Comparison of ENCODE assay signal across 24 mouse cellular contexts in the genomic region with DNA sequence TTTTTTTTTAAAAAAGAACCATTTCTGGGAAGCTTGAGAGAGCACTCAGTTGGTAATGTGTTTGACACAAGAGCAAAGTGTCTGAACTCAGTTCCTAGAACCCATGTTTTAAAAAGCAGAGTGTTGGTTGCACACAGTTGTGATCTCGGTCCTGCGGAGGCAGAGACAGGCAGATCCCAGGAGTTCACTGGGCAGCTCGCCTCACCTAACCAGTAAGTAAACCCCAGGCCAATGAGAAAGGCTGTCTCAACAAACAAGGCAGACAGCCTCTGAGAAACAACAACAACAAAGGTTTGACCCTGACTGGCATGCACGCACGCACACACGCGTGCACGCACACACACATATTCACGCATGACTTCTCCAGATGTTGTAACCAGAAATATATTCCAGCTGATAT. TPM values are rescaled to one million over a fixed set of nuclear protein-coding genes. Genes with fewer than 3 reads are reported as not detected.
"Had no signal": no experiment of that assay in that cellular context is flagged by ENCODE, and none has a peak within 500 bp of the region (broad histone marks: within the 10 kb centered on the region; RNA-seq: fewer than 3 reads in every experiment).

No protein-coding gene starts in this region.

- H3K27ac ChIP-seq: intestine, embryonic 15.5 days; kidney, postnatal 0 days; left cerebral cortex, adult 2 months; limb, embryonic 12.5 days; liver, embryonic 15.5 days; macrophage; midbrain, embryonic 12.5 days; midbrain, embryonic 15.5 days; neural tube, embryonic 12.5 days; neural tube, embryonic 15.5 days; stomach, postnatal 0 days had no signal

- H3K36me3 ChIP-seq: intestine, embryonic 15.5 days; limb, embryonic 12.5 days; liver, embryonic 15.5 days; midbrain, embryonic 12.5 days; midbrain, embryonic 15.5 days; neural tube, embryonic 12.5 days; neural tube, embryonic 15.5 days had no signal

- ATAC-seq: intestine, embryonic 15.5 days; midbrain, embryonic 15.5 days had no signal

- H3K9me3 ChIP-seq: intestine, embryonic 15.5 days; limb, embryonic 12.5 days; liver, embryonic 15.5 days; midbrain, embryonic 12.5 days; midbrain, embryonic 15.5 days; neural tube, embryonic 12.5 days; neural tube, embryonic 15.5 days had no signal

- H3K9ac ChIP-seq: intestine, embryonic 15.5 days; limb, embryonic 12.5 days; liver, embryonic 15.5 days; midbrain, embryonic 12.5 days; midbrain, embryonic 15.5 days; neural tube, embryonic 12.5 days; neural tube, embryonic 15.5 days had no signal

- H3K4me3 ChIP-seq: intestine, embryonic 15.5 days; left cerebral cortex, adult 2 months; limb, embryonic 12.5 days; liver, embryonic 15.5 days; midbrain, embryonic 12.5 days; midbrain, embryonic 15.5 days; neural tube, embryonic 12.5 days; neural tube, embryonic 15.5 days had no signal

- DNase-seq: layer of hippocampus, postnatal 36 days; liver; lung, adult 2 months; lung, postnatal 14 days; right cerebral cortex, adult 18-20 months; right cerebral cortex, postnatal 14 days; right cerebral cortex, postnatal 4 days; thymus, adult 2 months; thymus, postnatal 14 days; thymus, postnatal 4 days had no signal

- H3K4me2 ChIP-seq: intestine, embryonic 15.5 days; limb, embryonic 12.5 days; liver, embryonic 15.5 days; midbrain, embryonic 12.5 days; midbrain, embryonic 15.5 days; neural tube, embryonic 12.5 days; neural tube, embryonic 15.5 days had no signal

RNA-seq across cellular contexts. Expression of a gene that starts 4.2 kb away (rescaled TPM):
- polyA plus RNA-seq: midbrain, embryonic 12.5 days had no signal

RNA-seq across cellular contexts. Expression of a gene that starts 25.7 kb away (rescaled TPM):
- total RNA-seq: layer of hippocampus, adult 8-10 months; layer of hippocampus, postnatal 36 days; left cerebral cortex, adult 2 months; left cerebral cortex, postnatal 36 days; megakaryocyte, adult 5-6 weeks had no signal
- polyA plus RNA-seq: macrophage; midbrain, embryonic 12.5 days; neural tube, embryonic 12.5 days had no signal
